Mouse (Mus musculus) c-Kit-negative CD71-positive TER-119-positive erythroid progenitor cells, embryonic 14.5 days (primary cell): ENCODE measurements around the gene Cradd.
A peak's percentile ranks its signal among the peaks of the same experiment; 100 is the strongest.

Experiments used
- DNase-seq: peaks from one replicate; pipeline ENCODE4 v3.0.0-alpha.2; 2013; ENCODE audit warnings: low read depth, low spot score

Gene Cradd

GRCm38 (mm10) chr10:95244961-95245679 is 78.8 kb downstream of the Cradd start:
- no peak for DNase-seq

GRCm38 (mm10) chr10:95239196-95240069 is 84.5 kb downstream of the Cradd start:
- no peak for DNase-seq

GRCm38 (mm10) chr10:95238667-95239066 is 85.3 kb downstream of the Cradd start:
- no peak for DNase-seq

- no peak for DNase-seq
Observed at GRCm38 (mm10) chr10:95236226-95236625, 87.7 kb downstream of the Cradd start.

- no peak for DNase-seq
Observed at GRCm38 (mm10) chr10:95234661-95235060, 89.3 kb downstream of the Cradd start.

GRCm38 (mm10) chr10:95233044-95233443 is 90.9 kb downstream of the Cradd start:
- no peak for DNase-seq

- DNase-seq: no peak
Observed at GRCm38 (mm10) chr10:95232554-95232953, 91.4 kb downstream of the Cradd start.

GRCm38 (mm10) chr10:95228192-95228591 is 95.7 kb downstream of the Cradd start:
- no peak for DNase-seq

GRCm38 (mm10) chr10:95227590-95227989 is 96.3 kb downstream of the Cradd start:
- DNase-seq: no peak

- no peak for DNase-seq
Observed at GRCm38 (mm10) chr10:95226772-95227171, 97.2 kb downstream of the Cradd start.

- no peak for DNase-seq
Observed at GRCm38 (mm10) chr10:95225006-95225405, 98.9 kb downstream of the Cradd start.

- no peak for DNase-seq
Observed at GRCm38 (mm10) chr10:95223211-95223610, 100.7 kb downstream of the Cradd start.

GRCm38 (mm10) chr10:95221914-95222313 is 102.0 kb downstream of the Cradd start:
- no peak for DNase-seq

GRCm38 (mm10) chr10:95220536-95220935 is 103.4 kb downstream of the Cradd start:
- DNase-seq: no peak

GRCm38 (mm10) chr10:95218683-95219060 is 105.3 kb downstream of the Cradd start:
- DNase-seq: no peak

- DNase-seq: no peak
Observed at GRCm38 (mm10) chr10:95217956-95218682, 105.8 kb downstream of the Cradd start.

GRCm38 (mm10) chr10:95215324-95215723 is 108.6 kb downstream of the Cradd start:
- DNase-seq: no peak

GRCm38 (mm10) chr10:95213820-95214219 is 110.1 kb downstream of the Cradd start:
- DNase-seq: no peak

- no peak for DNase-seq
Observed at GRCm38 (mm10) chr10:95213311-95213710, 110.6 kb downstream of the Cradd start.

GRCm38 (mm10) chr10:95211660-95212059 is 112.3 kb downstream of the Cradd start:
- no peak for DNase-seq

GRCm38 (mm10) chr10:95210664-95211372 is 113.1 kb downstream of the Cradd start:
- peak; percentile 9 for DNase-seq

GRCm38 (mm10) chr10:95210167-95210566 is 113.8 kb downstream of the Cradd start:
- no peak for DNase-seq
